Mouse (Mus musculus) lung, postnatal 0 days (tissue): ENCODE measurements around the gene Folr1.

ENCODE experiments used
- CTCF ChIP-seq: IDR thresholded peaks from 2 replicates; pipeline ENCODE4 v1.5.1; 2016; ENCODE audit warnings: antibody characterized with exemption, mild to moderate bottlenecking
- EP300 ChIP-seq: IDR thresholded peaks from 2 replicates; pipeline ENCODE4 v1.6.1; 2016; ENCODE audit warnings: antibody characterized with exemption, mild to moderate bottlenecking, control low read depth

GRCm38 (mm10) chr7:101833352-101833751, 37.2 kb downstream of the Folr1 start:
- TF ChIP-seq EP300: no peak
- TF ChIP-seq CTCF: peak; percentile 16; the same call in 1 of the 2 replicates
